Mouse (Mus musculus): ENCODE measurements around the gene Med29. TPM values are rescaled to one million over a fixed set of nuclear protein-coding genes. Genes with fewer than 3 reads are reported as not detected.
"Not testable (repeated sequence)": the region's sequence is repeated elsewhere in the genome, so short reads cannot be mapped to it uniquely, and the experiment has no call there.

The Med29 gene
- total RNA-seq, 2 experiments from 2014 or later: 22.1 to 28.3 TPM

GRCm38 (mm10) chr7:28423018-28423417 lies 30.5 kb upstream of the Med29 start:
- no peak for TF ChIP-seq CTCF (IDR thresholded peaks at IDR 0.05)
- intact Hi-C loops (cut with DNase I): no loop called here
- no peak for DNase-seq
- no peak overlapping the region for H3K27ac ChIP-seq
- no peak overlapping the region for H3K4me3 ChIP-seq

GRCm38 (mm10) chr7:28419416-28419815 lies 26.9 kb upstream of the Med29 start:
- TF ChIP-seq CTCF (IDR thresholded peaks at IDR 0.05): no peak
- peak overlapping the region; percentile 80 for H3K27ac ChIP-seq
- intact Hi-C loops (cut with DNase I): no loop called here
- H3K4me3 ChIP-seq: no peak overlapping the region
- DNase-seq: no peak

- peak overlapping the region; percentile 80 for H3K27ac ChIP-seq
- no peak for TF ChIP-seq CTCF (IDR thresholded peaks at IDR 0.05)
- peak; percentile 77 for DNase-seq
- H3K4me3 ChIP-seq: no peak overlapping the region
- intact Hi-C loops (cut with DNase I): no loop called here
Measured at GRCm38 (mm10) chr7:28418096-28418670, 25.7 kb upstream of the Med29 start.

GRCm38 (mm10) chr7:28417368-28417767 lies 24.9 kb upstream of the Med29 start:
- TF ChIP-seq CTCF (IDR thresholded peaks at IDR 0.05): peak; percentile 33

GRCm38 (mm10) chr7:28412826-28413225 lies 20.3 kb upstream of the Med29 start:
- intact Hi-C loops (cut with DNase I): no loop called here
- H3K4me3 ChIP-seq: no peak overlapping the region
- H3K27ac ChIP-seq: peak overlapping the region; percentile 83
- DNase-seq: no peak
- TF ChIP-seq CTCF (IDR thresholded peaks at IDR 0.05): no peak

More at GRCm38 (mm10) chr7:28417368-28417767, 24.9 kb upstream of the Med29 start:
- intact Hi-C loops (cut with DNase I): no loop called here
- peak overlapping the region; percentile 80 for H3K27ac ChIP-seq
- no peak overlapping the region for H3K4me3 ChIP-seq
- no peak for DNase-seq

GRCm38 (mm10) chr7:28410841-28411475 lies 18.4 kb upstream of the Med29 start:
- TF ChIP-seq CTCF (IDR thresholded peaks at IDR 0.05): no peak
- peak overlapping the region; percentile 83 for H3K27ac ChIP-seq

GRCm38 (mm10) chr7:28401942-28402341 lies 9.4 kb upstream of the Med29 start:
- H3K27ac ChIP-seq: no peak overlapping the region
- intact Hi-C loops (cut with DNase I): no loop called here
- H3K4me3 ChIP-seq: no peak overlapping the region
- no peak for TF ChIP-seq CTCF (IDR thresholded peaks at IDR 0.05)
- no peak for DNase-seq

More at GRCm38 (mm10) chr7:28410841-28411475, 18.4 kb upstream of the Med29 start:
- intact Hi-C loops (cut with DNase I): no loop called here
- no peak overlapping the region for H3K4me3 ChIP-seq
- DNase-seq: peak; percentile 84

- TF ChIP-seq CTCF (IDR thresholded peaks at IDR 0.05): no peak
- Histone ChIP-seq H3K4me3 (no peak overlapping the region), H3K27ac (no peak overlapping the region)
- intact Hi-C loops (cut with DNase I): no loop called here
- DNase-seq: no peak
Measured at GRCm38 (mm10) chr7:28401030-28401429, 8.5 kb upstream of the Med29 start.

- TF ChIP-seq CTCF (IDR thresholded peaks at IDR 0.05): no peak
- intact Hi-C loops (cut with DNase I): no loop called here
- no peak for DNase-seq
- no peak overlapping the region for H3K27ac ChIP-seq
- no peak overlapping the region for H3K4me3 ChIP-seq
Measured at GRCm38 (mm10) chr7:28398696-28399340, 6.3 kb upstream of the Med29 start.

- no peak overlapping the region for H3K4me3 ChIP-seq
- intact Hi-C loops (cut with DNase I): no loop called here
- DNase-seq: no peak
- H3K27ac ChIP-seq: no peak overlapping the region
- peak; percentile 58 for TF ChIP-seq CTCF (IDR thresholded peaks at IDR 0.05)
Measured at GRCm38 (mm10) chr7:28398000-28398399, 5.5 kb upstream of the Med29 start.

GRCm38 (mm10) chr7:28395425-28395824 lies 2.9 kb upstream of the Med29 start:
- Histone ChIP-seq H3K27ac (no peak overlapping the region), H3K4me3 (no peak overlapping the region)
- TF ChIP-seq CTCF (IDR thresholded peaks at IDR 0.05): no peak
- intact Hi-C loops (cut with DNase I): no loop called here
- no peak for DNase-seq

- Histone ChIP-seq H3K27ac (peak overlapping the region; percentile 94), H3K4me3 (peak overlapping the region; percentile 92)
- intact Hi-C loops (cut with DNase I): no loop called here
- TF ChIP-seq CTCF (IDR thresholded peaks at IDR 0.05): no peak
- DNase-seq: no peak
Measured at GRCm38 (mm10) chr7:28393272-28393951, 904 bp upstream of the Med29 start.

- no peak for TF ChIP-seq CTCF (IDR thresholded peaks at IDR 0.05)
- no peak for DNase-seq
- no peak overlapping the region for H3K4me3 ChIP-seq
- intact Hi-C loops (cut with DNase I): no loop called here
- H3K27ac ChIP-seq: no peak overlapping the region
Measured at GRCm38 (mm10) chr7:28390331-28390730, 2.2 kb downstream of the Med29 start.

GRCm38 (mm10) chr7:28387384-28387783 lies 5.1 kb downstream of the Med29 start:
- H3K4me3 ChIP-seq; DNase-seq; intact Hi-C loops (cut with DNase I): not testable (repeated sequence)
- H3K27ac ChIP-seq: peak overlapping the region; percentile 81

GRCm38 (mm10) chr7:28386877-28387276 lies 5.6 kb downstream of the Med29 start:
- not testable (repeated sequence) for H3K4me3 ChIP-seq, DNase-seq
- intact Hi-C loops (cut with DNase I): loop anchor here (1.0 kb wide), 1 partner anchor 14 kb away; no protein-coding TSS in a partner anchor
- H3K27ac ChIP-seq: peak overlapping the region; percentile 81
